Mouse (Mus musculus) heart, embryonic 13.5 days (tissue): ENCODE measurements around the gene Dcpp2. TPM values are rescaled to one million over a fixed set of nuclear protein-coding genes. Genes with fewer than 3 reads are reported as not detected.
"Not testable (repeated sequence)": the region's sequence is repeated elsewhere in the genome, so short reads cannot be mapped to it uniquely, and the experiment has no call there.

ENCODE experiments used
- ATAC-seq: fragments of 200-750 bp; cut with Nextera tagmentation; 2 replicates; pipeline ENCODE4 v1.8.0; 2017; ENCODE audit warnings: moderate TSS enrichment; ENCODE audit not compliant: insufficient number of reproducible peaks, low FRiP score, low TSS enrichment; ENCODE audit errors: extremely low read depth
- H3K27ac ChIP-seq: fragments of 300-500 bp; sonication (generic); replicated peaks from 2 replicates; pipeline ENCODE4 v1.5.1; 2015; ENCODE audit warnings: moderate library complexity, mild to moderate bottlenecking, inconsistent platforms
- H3K27me3 ChIP-seq: fragments of 300-500 bp; sonication (generic); replicated peaks from 2 replicates; pipeline ENCODE4 v1.6.1; 2015; ENCODE audit warnings: mild to moderate bottlenecking, inconsistent platforms
- H3K36me3 ChIP-seq: fragments of 300-500 bp; sonication (generic); 2 replicates; pipeline ENCODE4 v1.6.1; 2015; ENCODE audit warnings: mild to moderate bottlenecking, inconsistent platforms
- H3K4me1 ChIP-seq: fragments of 300-500 bp; sonication (generic); 2 replicates; pipeline ENCODE4 v1.6.1; 2015; ENCODE audit warnings: inconsistent platforms
- H3K4me2 ChIP-seq: fragments of 300-500 bp; sonication (generic); 2 replicates; pipeline ENCODE4 v1.6.1; 2015; ENCODE audit warnings: inconsistent platforms, mild to moderate bottlenecking, moderate library complexity
- H3K4me3 ChIP-seq: fragments of 300-500 bp; sonication (generic); 2 replicates; pipeline ENCODE4 v1.5.1; 2015; ENCODE audit warnings: moderate library complexity, mild to moderate bottlenecking, inconsistent platforms
- H3K9ac ChIP-seq: fragments of 300-500 bp; sonication (generic); 2 replicates; pipeline ENCODE4 v1.6.1; 2015; ENCODE audit warnings: inconsistent platforms, mild to moderate bottlenecking, moderate library complexity
- H3K9me3 ChIP-seq: fragments of 300-500 bp; sonication (generic); 2 replicates; pipeline ENCODE4 v1.6.1; 2016; ENCODE audit warnings: inconsistent platforms
- WGBS: fragments of 180-500 bp; shearing (Covaris S2); methylation state at CpG from one replicate; pipeline ENCODE4 v1.1.7; 2015; ENCODE audit warnings: mixed read lengths; 5-methylcytosine and 5-hydroxymethylcytosine counted together
- polyA plus RNA-seq: library from polyadenylated mRNA; unstranded; fragments of >200 nt; fragmentation: Nextera tagmentation; extraction: Ambion mirVana; gene quantifications from 2 replicates; pipeline ENCODE4 v1.2.1, GENCODE M21; 2015

The Dcpp2 gene
- polyA plus RNA-seq, 1 experiment from 2014 or later = not detected

DNA sequence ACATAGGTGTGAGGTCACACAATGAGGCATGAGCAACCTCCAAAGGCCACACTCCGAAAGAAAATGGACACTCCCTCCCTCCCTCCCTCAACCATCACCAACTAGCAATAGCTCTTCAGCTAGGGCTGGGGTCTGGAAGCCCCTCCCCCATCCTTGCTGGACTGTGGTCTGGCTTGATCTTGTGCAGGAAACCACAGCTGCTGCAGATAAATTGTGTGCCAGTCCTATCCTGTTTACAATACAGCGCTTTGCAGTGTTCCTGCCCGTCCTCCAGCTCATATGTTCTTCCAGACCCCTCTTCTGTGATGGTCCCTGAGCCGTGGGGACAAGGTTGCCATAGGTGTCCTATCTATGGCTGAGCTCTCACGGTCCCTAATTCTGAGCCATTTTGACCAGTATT is 50.5 kb downstream of the Dcpp2 start:
- Histone ChIP-seq H3K4me1 (no peaks in the 10 kb centered on the region), H3K27ac (no peak overlapping the region), H3K4me2 (no peak overlapping the region), H3K9ac (no peak overlapping the region), H3K9me3 (peaks cover 7% of the 10 kb centered on the region; the same call in 1 of the 2 replicates), H3K36me3 (no peaks in the 10 kb centered on the region), H3K4me3 (no peak overlapping the region), H3K27me3 (no peaks in the 10 kb centered on the region)
- no peak for ATAC-seq
- WGBS = 58% methylated on average over 5 of the region's 5 CpGs

- Histone ChIP-seq H3K27ac (no peak within 1 kb of the TSS), H3K4me3 (no peak within 1 kb of the TSS), H3K9ac (no peak within 1 kb of the TSS), H3K4me1 (no peaks in the 10 kb centered on the region), H3K36me3 (no peaks in the 10 kb centered on the region), H3K9me3 (no peaks in the 10 kb centered on the region), H3K4me2 (no peak within 1 kb of the TSS), H3K27me3 (peaks cover 13% of the 10 kb centered on the region)
- ATAC-seq = no peak
These were observed 60.7 kb downstream of the Dcpp2 start, which contains the start of gene Sbp for GRCm38 (mm10) chr17:23941372-23941771. Gene Sbp, plus strand, starts transcription at chr17:23941672.

DNA sequence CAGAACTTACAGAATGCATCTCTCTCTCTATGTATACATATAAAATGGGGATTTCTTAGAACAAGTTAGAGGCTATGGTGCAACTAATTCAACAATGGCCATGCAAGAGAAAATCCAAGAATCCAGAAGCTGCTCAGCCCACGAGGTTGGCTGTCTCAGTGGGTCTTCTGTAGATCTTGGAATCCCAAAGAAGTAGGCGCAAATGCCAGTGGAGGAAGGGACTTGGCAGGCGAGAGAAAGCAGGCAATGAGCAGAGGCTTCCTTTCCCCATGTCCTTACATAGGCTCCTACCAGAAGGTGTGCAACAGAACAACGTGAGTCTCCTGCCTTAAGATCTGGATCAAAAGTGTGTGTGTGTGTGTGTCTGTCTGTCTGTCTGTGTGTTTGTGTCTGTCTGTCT is 66.8 kb downstream of the Dcpp2 start:
- not testable (repeated sequence) for H3K9me3 ChIP-seq, H3K9ac ChIP-seq, H3K27me3 ChIP-seq, H3K4me1 ChIP-seq, H3K4me3 ChIP-seq, H3K4me2 ChIP-seq, H3K36me3 ChIP-seq, ATAC-seq, H3K27ac ChIP-seq
- WGBS = 69% methylated on average over 4 of the region's 4 CpGs

DNA sequence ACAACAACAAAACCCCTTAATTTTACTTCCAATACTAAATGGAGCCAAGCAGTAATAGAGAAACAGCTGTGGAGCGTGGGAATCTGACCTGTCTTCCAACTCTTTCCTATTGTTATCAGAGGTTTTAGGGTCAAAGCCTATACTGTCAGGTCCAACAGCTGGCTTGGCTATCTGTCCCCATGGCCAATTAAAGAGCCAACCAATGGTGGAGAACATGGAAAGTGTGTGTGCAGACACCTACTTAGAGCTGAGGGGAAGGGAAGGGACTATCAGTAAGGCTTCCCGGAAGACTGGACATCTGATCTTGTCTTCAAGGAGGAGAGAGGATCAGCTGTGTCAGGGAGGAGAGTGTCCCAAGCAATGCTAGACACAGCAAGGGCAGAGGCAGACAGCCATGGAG is 68.4 kb downstream of the Dcpp2 start:
- H3K9me3 ChIP-seq = no peaks in the 10 kb centered on the region
- 57% methylated on average over 2 of the region's 2 CpGs for WGBS
- no peak overlapping the region for H3K4me3 ChIP-seq
- H3K27me3 ChIP-seq = 0 out of 2 replicates have a peak, but pooled peaks cover under 1% of the 10 kb centered on the region
- H3K27ac ChIP-seq = no peak overlapping the region
- no peaks in the 10 kb centered on the region for H3K4me1 ChIP-seq
- ATAC-seq = no peak
- H3K36me3 ChIP-seq = no peaks in the 10 kb centered on the region
- no peak overlapping the region for H3K4me2 ChIP-seq
- no peak overlapping the region for H3K9ac ChIP-seq

Other genes with a start within 250 kb of the Dcpp2 start
- gene Mmp25, start 235.6 kb upstream of the Dcpp2 start, polyA plus RNA-seq = 0.32 and 0.62 TPM in 2 replicates
- gene Bicdl2, start 220.4 kb upstream of the Dcpp2 start, polyA plus RNA-seq = 0.17 and 0.41 TPM in 2 replicates
- gene Hcfc1r1, start 207.3 kb upstream of the Dcpp2 start, polyA plus RNA-seq = 297 and 312 TPM in 2 replicates
- 32.4 and 37.3 TPM in 2 replicates for gene Thoc6, start 207.0 kb upstream of the Dcpp2 start, polyA plus RNA-seq
- 118 and 140 TPM in 2 replicates for gene Tnfrsf12a, start 203.4 kb upstream of the Dcpp2 start, polyA plus RNA-seq
- 9.4 and 10.7 TPM in 2 replicates for gene Cldn6, start 201.6 kb upstream of the Dcpp2 start, polyA plus RNA-seq
- 0.29 and 0.32 TPM in 2 replicates for gene Cldn9, start 196.9 kb upstream of the Dcpp2 start, polyA plus RNA-seq
- 0.11 TPM in 1 of 2 replicates, not detected in the other for gene 1520401A03Rik, start 158.1 kb upstream of the Dcpp2 start, polyA plus RNA-seq
- gene Pkmyt1, start 154.5 kb upstream of the Dcpp2 start, polyA plus RNA-seq = 30.9 and 31.0 TPM in 2 replicates
- 12.3 and 12.6 TPM in 2 replicates for gene Paqr4, start 140.0 kb upstream of the Dcpp2 start, polyA plus RNA-seq
- gene Kremen2, start 135.0 kb upstream of the Dcpp2 start, polyA plus RNA-seq = 0.09 and 0.32 TPM in 2 replicates
- gene Flywch1, start 109.3 kb upstream of the Dcpp2 start, polyA plus RNA-seq = 52.1 and 54.1 TPM in 2 replicates
- 5.8 and 7.4 TPM in 2 replicates for gene Flywch2, start 94.8 kb upstream of the Dcpp2 start, polyA plus RNA-seq
- gene Srrm2, start 90.3 kb upstream of the Dcpp2 start, polyA plus RNA-seq = 319 and 327 TPM in 2 replicates
- 875 and 1,018 TPM in 2 replicates for gene Elob, start 51.7 kb upstream of the Dcpp2 start, polyA plus RNA-seq
- gene Prss33, start 44.8 kb upstream of the Dcpp2 start, polyA plus RNA-seq = not detected in 2 replicates
- gene Prss32, start 37.0 kb upstream of the Dcpp2 start, polyA plus RNA-seq = 0.15 TPM in 1 of 2 replicates, not detected in the other
- 0.20 and 0.29 TPM in 2 replicates for gene Prss41, start 36.7 kb upstream of the Dcpp2 start, polyA plus RNA-seq
- gene Prss21, start 12.8 kb upstream of the Dcpp2 start, polyA plus RNA-seq = not detected in 2 replicates
- gene Dcpp1, start within 50 bp of the Dcpp2 start, polyA plus RNA-seq = 0.32 TPM in 1 of 2 replicates, not detected in the other
- gene Dcpp3, start 36.6 kb downstream of the Dcpp2 start, polyA plus RNA-seq = not detected in 2 replicates
- not detected in 2 replicates for gene Sbp, start 60.8 kb downstream of the Dcpp2 start, polyA plus RNA-seq
- gene Sbpl, start 74.4 kb downstream of the Dcpp2 start, polyA plus RNA-seq = not detected in 2 replicates
- gene Prss30, start 99.7 kb downstream of the Dcpp2 start, polyA plus RNA-seq = 0.10 TPM in 1 of 2 replicates, not detected in the other
- gene Prss22, start 117.2 kb downstream of the Dcpp2 start, polyA plus RNA-seq = 0.15 TPM in 1 of 2 replicates, not detected in the other
- 0.34 and 0.35 TPM in 2 replicates for gene Prss27, start 157.3 kb downstream of the Dcpp2 start, polyA plus RNA-seq
- gene Kctd5, start 192.6 kb downstream of the Dcpp2 start, polyA plus RNA-seq = 39.9 and 40.8 TPM in 2 replicates